Mouse (Mus musculus) erythroid progenitor cell, adult 5-6 weeks (primary cell): ENCODE results near the gene Gm3099. TPM values are rescaled to one million over a fixed set of nuclear protein-coding genes. Genes with fewer than 3 reads are reported as not detected.
"Not testable (repeated sequence)": the region's sequence is repeated elsewhere in the genome, so short reads cannot be mapped to it uniquely, and the experiment has no call there.

Experiments used
- ATAC-seq: replicated peaks from 2 replicates; pipeline ENCODE4 v1.8.0; 2016; ENCODE audit warnings: moderate number of reproducible peaks, mild to moderate bottlenecking, moderate TSS enrichment, inconsistent platforms; ENCODE audit not compliant: poor library complexity, low FRiP score, severe bottlenecking
- total RNA-seq, 2 experiments: library from RNA; stranded (forward) in 1 of 2; stranded (reverse) in 1 of 2; fragments of 150-400 nt in 1 of 2; fragments of 186-747, 209-891 nt in 1 of 2; gene quantifications; 2 replicates each; pipeline versions ENCODE4 v1.2.3 to v1.2.4; 2015 to 2017; ENCODE audit warnings: low replicate concordance in 2 of 2

The Gm3099 gene
- not detected in 2 replicates for total RNA-seq (2015; ENCODE audit: low replicate concordance)
- not detected in 2 replicates for total RNA-seq (2017; ENCODE audit: low replicate concordance)

DNA sequence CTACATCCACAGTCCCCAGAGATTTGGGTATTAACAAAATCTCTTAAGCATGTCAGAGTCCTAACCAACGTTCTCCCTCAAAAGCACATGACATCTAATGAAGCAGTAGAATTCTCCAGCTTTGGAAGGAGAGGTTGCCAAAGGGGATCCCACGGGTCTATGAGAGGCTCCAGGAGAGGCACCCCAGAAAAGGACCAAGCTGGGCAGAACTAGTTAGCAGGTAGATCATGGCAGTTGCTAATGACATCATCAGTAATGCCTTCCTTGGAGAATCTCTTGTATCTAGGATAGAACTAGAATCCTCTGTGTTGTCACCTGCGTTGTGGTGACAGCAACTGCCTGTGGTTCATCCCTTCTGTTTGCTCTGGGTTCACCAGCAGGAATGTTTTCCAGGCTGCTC is at the start of gene Gm3099:
Gene Gm3099, plus strand, starts transcription at position 301 of the 400 bp plus-strand sequence.
- not testable (repeated sequence) for ATAC-seq

DNA sequence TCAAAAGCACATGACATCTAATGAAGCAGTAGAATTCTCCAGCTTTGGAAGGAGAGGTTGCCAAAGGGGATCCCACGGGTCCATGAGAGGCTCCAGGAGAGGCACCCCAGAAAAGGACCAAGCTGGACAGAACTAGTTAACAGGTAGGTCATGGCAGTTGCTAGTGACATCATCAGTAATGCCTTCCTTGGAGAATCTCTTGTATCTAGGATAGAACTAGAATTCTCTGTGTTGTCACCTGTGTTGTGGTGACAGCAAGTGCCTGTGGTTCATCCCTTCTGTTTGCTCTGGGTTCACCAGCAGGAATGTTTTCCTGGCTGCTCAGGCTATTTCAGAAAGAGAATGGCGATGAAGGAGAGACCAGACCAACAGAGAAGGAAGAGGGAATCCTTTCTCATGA is 34.9 kb upstream of the Gm3099 start, which contains the start of gene Gm3095:
Gene Gm3095, plus strand, starts transcription at position 301 of the 400 bp plus-strand sequence.
- ATAC-seq = not testable (repeated sequence)

DNA sequence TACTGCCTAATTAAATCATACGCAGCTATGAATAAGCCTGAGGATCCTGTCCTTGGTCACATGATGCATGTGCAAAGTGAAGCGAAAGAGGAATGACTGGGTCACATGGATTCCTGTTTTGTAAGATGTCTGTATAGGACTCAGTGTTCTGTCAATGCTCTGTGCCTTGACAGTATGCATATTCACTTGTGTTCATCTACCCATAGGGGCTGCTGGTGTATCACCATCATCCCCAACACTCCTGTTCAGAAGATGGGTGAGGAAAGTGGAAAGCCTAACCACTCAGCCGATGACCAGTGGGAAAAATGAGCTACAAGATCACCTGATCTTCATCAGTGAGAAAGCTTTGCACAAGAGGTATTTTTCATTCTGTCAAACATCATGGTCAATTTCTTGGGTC is 25.4 kb downstream of the Gm3099 start, which contains the start of gene Gm5796:
Gene Gm5796, plus strand, starts transcription at position 301 of the 400 bp plus-strand sequence.
- not testable (repeated sequence) for ATAC-seq

Other genes with a start within 250 kb of the Gm3099 start
- not detected in 2 replicates for gene Gm3002, start 188.3 kb upstream of the Gm3099 start, total RNA-seq (2015; ENCODE audit: low replicate concordance)
- gene Gm3002, start 188.3 kb upstream of the Gm3099 start, total RNA-seq (2017; ENCODE audit: low replicate concordance) = not detected in 2 replicates
- not detected in 2 replicates for gene Gm3033, start 152.1 kb upstream of the Gm3099 start, total RNA-seq (2015; ENCODE audit: low replicate concordance)
- gene Gm3033, start 152.1 kb upstream of the Gm3099 start, total RNA-seq (2017; ENCODE audit: low replicate concordance) = not detected in 2 replicates
- gene Gm2916, start 114.2 kb upstream of the Gm3099 start, total RNA-seq (2015; ENCODE audit: low replicate concordance) = not detected in 2 replicates
- gene Gm2916, start 114.2 kb upstream of the Gm3099 start, total RNA-seq (2017; ENCODE audit: low replicate concordance) = not detected in 2 replicates
- not detected in 2 replicates for gene Gm3029, start 66.6 kb upstream of the Gm3099 start, total RNA-seq (2015; ENCODE audit: low replicate concordance)
- gene Gm3029, start 66.6 kb upstream of the Gm3099 start, total RNA-seq (2017; ENCODE audit: low replicate concordance) = not detected in 2 replicates
- not detected in 2 replicates for gene Gm3095, start 34.8 kb upstream of the Gm3099 start, total RNA-seq (2015; ENCODE audit: low replicate concordance)
- not detected in 2 replicates for gene Gm3095, start 34.8 kb upstream of the Gm3099 start, total RNA-seq (2017; ENCODE audit: low replicate concordance)
- gene Gm5796, start 25.5 kb downstream of the Gm3099 start, total RNA-seq (2015; ENCODE audit: low replicate concordance) = not detected in 2 replicates
- not detected in 2 replicates for gene Gm5796, start 25.5 kb downstream of the Gm3099 start, total RNA-seq (2017; ENCODE audit: low replicate concordance)
- gene Gm3115, start 85.7 kb downstream of the Gm3099 start, total RNA-seq (2015; ENCODE audit: low replicate concordance) = not detected in 2 replicates
- gene Gm3115, start 85.7 kb downstream of the Gm3099 start, total RNA-seq (2017; ENCODE audit: low replicate concordance) = not detected in 2 replicates
- not detected in 2 replicates for gene Gm8108, start 112.1 kb downstream of the Gm3099 start, total RNA-seq (2015; ENCODE audit: low replicate concordance)
- gene Gm8108, start 112.1 kb downstream of the Gm3099 start, total RNA-seq (2017; ENCODE audit: low replicate concordance) = not detected in 2 replicates
- not detected in 2 replicates for gene Gm3127, start 166.6 kb downstream of the Gm3099 start, total RNA-seq (2015; ENCODE audit: low replicate concordance)
- gene Gm3127, start 166.6 kb downstream of the Gm3099 start, total RNA-seq (2017; ENCODE audit: low replicate concordance) = not detected in 2 replicates
- not detected in 2 replicates for gene Gm2974, start 184.2 kb downstream of the Gm3099 start, total RNA-seq (2015; ENCODE audit: low replicate concordance)
- not detected in 2 replicates for gene Gm2974, start 184.2 kb downstream of the Gm3099 start, total RNA-seq (2017; ENCODE audit: low replicate concordance)